Mouse (Mus musculus): ENCODE results near the gene Tmem258. TPM values are rescaled to one million over a fixed set of nuclear protein-coding genes. Genes with fewer than 3 reads are reported as not detected.

Tmem258 gene
- polyA plus RNA-seq, 1 experiment from 2014 or later = 498 TPM

GRCm38 (mm10) chr19:10182142-10182541 lies 21.7 kb upstream of the Tmem258 start:
- Histone ChIP-seq H3K36me3 (ENCODE audit: control insufficient read depth, insufficient read depth, low read length) (peaks cover 9% of the 10 kb centered on the region), H3K27ac (ENCODE audit: low read length) (0 out of 2 replicates have a peak overlapping the region, but pooled peaks have one; percentile 49)
- WGBS = 21% methylated on average over 7 of the region's 7 CpGs

GRCm38 (mm10) chr19:10182670-10183298 lies 21.0 kb upstream of the Tmem258 start, which contains the start of gene Fads1:
Gene Fads1, plus strand, starts transcription at chr19:10182888.
- Histone ChIP-seq H3K9me3 (ENCODE audit: control insufficient read depth, low read length) (no peaks in the 10 kb centered on the region), H3K27ac (ENCODE audit: low read length) (peak within 1 kb of the TSS; percentile 93), H3K4me3 (ENCODE audit: low read length) (peak within 1 kb of the TSS; percentile 88), H3K36me3 (ENCODE audit: control insufficient read depth, insufficient read depth, low read length) (peaks cover 11% of the 10 kb centered on the region), H3K9ac (ENCODE audit: low read length) (peak within 1 kb of the TSS; percentile 89), H3K4me2 (ENCODE audit: low read depth, low read length) (peak within 1 kb of the TSS; percentile 75), H3K27me3 (ENCODE audit: control insufficient read depth, insufficient read depth, low read depth, low read length) (no peaks in the 10 kb centered on the region), H3K4me1 (replicated peaks; ENCODE audit: control insufficient read depth, insufficient read depth, low read length) (peaks cover 11% of the 10 kb centered on the region)
- WGBS = 0% methylated on average over 67 of the region's 70 CpGs
- peak; percentile 98 for ATAC-seq (ENCODE audit: low read depth)

More at GRCm38 (mm10) chr19:10182142-10182541, 21.7 kb upstream of the Tmem258 start:
- ATAC-seq (ENCODE audit: low read depth) = no peak
- Histone ChIP-seq H3K4me2 (ENCODE audit: low read depth, low read length) (peak overlapping the region; percentile 75), H3K9me3 (ENCODE audit: control insufficient read depth, low read length) (no peaks in the 10 kb centered on the region), H3K4me1 (replicated peaks; ENCODE audit: control insufficient read depth, insufficient read depth, low read length) (peaks cover 11% of the 10 kb centered on the region), H3K4me3 (ENCODE audit: low read length) (peak overlapping the region; percentile 88), H3K9ac (ENCODE audit: low read length) (peak overlapping the region; percentile 44), H3K27me3 (ENCODE audit: control insufficient read depth, insufficient read depth, low read depth, low read length) (no peaks in the 10 kb centered on the region)

GRCm38 (mm10) chr19:10183299-10183983 lies 20.4 kb upstream of the Tmem258 start:
- Histone ChIP-seq H3K27ac (ENCODE audit: low read length) (peak overlapping the region; percentile 93), H3K27me3 (ENCODE audit: control insufficient read depth, insufficient read depth, low read depth, low read length) (no peaks in the 10 kb centered on the region), H3K4me1 (replicated peaks; ENCODE audit: control insufficient read depth, insufficient read depth, low read length) (peaks cover 11% of the 10 kb centered on the region), H3K9ac (ENCODE audit: low read length) (peak overlapping the region; percentile 89), H3K4me2 (ENCODE audit: low read depth, low read length) (peak overlapping the region; percentile 75), H3K9me3 (ENCODE audit: control insufficient read depth, low read length) (no peaks in the 10 kb centered on the region), H3K4me3 (ENCODE audit: low read length) (peak overlapping the region; percentile 88), H3K36me3 (ENCODE audit: control insufficient read depth, insufficient read depth, low read length) (peaks cover 11% of the 10 kb centered on the region)
- peak; percentile 76 for ATAC-seq (ENCODE audit: low read depth)
- under 1% methylated on average over 35 of the region's 35 CpGs for WGBS

- Histone ChIP-seq H3K9me3 (ENCODE audit: control insufficient read depth, low read length) (no peaks in the 10 kb centered on the region), H3K27me3 (ENCODE audit: control insufficient read depth, insufficient read depth, low read depth, low read length) (no peaks in the 10 kb centered on the region), H3K4me3 (ENCODE audit: low read length) (peak overlapping the region; percentile 88), H3K9ac (ENCODE audit: low read length) (peak overlapping the region; percentile 89), H3K27ac (ENCODE audit: low read length) (peak overlapping the region; percentile 93), H3K36me3 (ENCODE audit: control insufficient read depth, insufficient read depth, low read length) (peaks cover 16% of the 10 kb centered on the region), H3K4me2 (ENCODE audit: low read depth, low read length) (peak overlapping the region; percentile 75), H3K4me1 (replicated peaks; ENCODE audit: control insufficient read depth, insufficient read depth, low read length) (peaks cover 11% of the 10 kb centered on the region)
- peak; percentile 20; the same call in 1 of the 2 replicates for ATAC-seq (ENCODE audit: low read depth)
- 7% methylated on average over 12 of the region's 12 CpGs for WGBS
These were observed 19.7 kb upstream of the Tmem258 start for GRCm38 (mm10) chr19:10184096-10184495.

- no peak overlapping the region for H3K4me2 ChIP-seq (ENCODE audit: low read depth, low read length)
- H3K9me3 ChIP-seq (ENCODE audit: control insufficient read depth, low read length) = no peaks in the 10 kb centered on the region
- peaks cover 22% of the 10 kb centered on the region for H3K36me3 ChIP-seq (ENCODE audit: control insufficient read depth, insufficient read depth, low read length)
- no peak overlapping the region for H3K4me3 ChIP-seq (ENCODE audit: low read length)
- H3K27ac ChIP-seq (ENCODE audit: low read length) = no peak overlapping the region
- WGBS = 90% methylated on average over 3 of the region's 3 CpGs
- H3K9ac ChIP-seq (ENCODE audit: low read length) = no peak overlapping the region
- no peak for ATAC-seq (ENCODE audit: low read depth)
- H3K4me1 ChIP-seq (replicated peaks; ENCODE audit: control insufficient read depth, insufficient read depth, low read length) = peaks cover 11% of the 10 kb centered on the region
- no peaks in the 10 kb centered on the region for H3K27me3 ChIP-seq (ENCODE audit: control insufficient read depth, insufficient read depth, low read depth, low read length)
These were observed 17.9 kb upstream of the Tmem258 start for GRCm38 (mm10) chr19:10185876-10186275.

- H3K4me3 ChIP-seq (ENCODE audit: low read length) = no peak overlapping the region
- H3K4me1 ChIP-seq (replicated peaks; ENCODE audit: control insufficient read depth, insufficient read depth, low read length) = peaks cover 15% of the 10 kb centered on the region
- H3K36me3 ChIP-seq (ENCODE audit: control insufficient read depth, insufficient read depth, low read length) = peaks cover 22% of the 10 kb centered on the region
- ATAC-seq (ENCODE audit: low read depth) = no peak
- no peak overlapping the region for H3K27ac ChIP-seq (ENCODE audit: low read length)
- H3K4me2 ChIP-seq (ENCODE audit: low read depth, low read length) = no peak overlapping the region
- no peaks in the 10 kb centered on the region for H3K27me3 ChIP-seq (ENCODE audit: control insufficient read depth, insufficient read depth, low read depth, low read length)
- H3K9ac ChIP-seq (ENCODE audit: low read length) = no peak overlapping the region
- 92% methylated on average over 8 of the region's 8 CpGs for WGBS
- H3K9me3 ChIP-seq (ENCODE audit: control insufficient read depth, low read length) = no peaks in the 10 kb centered on the region
These were observed 17.2 kb upstream of the Tmem258 start for GRCm38 (mm10) chr19:10186569-10186968.

- no peak overlapping the region for H3K27ac ChIP-seq (ENCODE audit: low read length)
- H3K36me3 ChIP-seq (ENCODE audit: control insufficient read depth, insufficient read depth, low read length) = peaks cover 35% of the 10 kb centered on the region
- no peak for ATAC-seq (ENCODE audit: low read depth)
- H3K4me2 ChIP-seq (ENCODE audit: low read depth, low read length) = no peak overlapping the region
- no peak overlapping the region for H3K4me3 ChIP-seq (ENCODE audit: low read length)
- H3K27me3 ChIP-seq (ENCODE audit: control insufficient read depth, insufficient read depth, low read depth, low read length) = no peaks in the 10 kb centered on the region
- H3K9ac ChIP-seq (ENCODE audit: low read length) = no peak overlapping the region
- H3K4me1 ChIP-seq (replicated peaks; ENCODE audit: control insufficient read depth, insufficient read depth, low read length) = peaks cover 11% of the 10 kb centered on the region
- no peaks in the 10 kb centered on the region for H3K9me3 ChIP-seq (ENCODE audit: control insufficient read depth, low read length)
- 86% methylated on average over 10 of the region's 10 CpGs for WGBS
These were observed 15.5 kb upstream of the Tmem258 start for GRCm38 (mm10) chr19:10188281-10188811.

GRCm38 (mm10) chr19:10189022-10189421 lies 14.8 kb upstream of the Tmem258 start:
- H3K4me3 ChIP-seq (ENCODE audit: low read length) = no peak overlapping the region
- no peak overlapping the region for H3K27ac ChIP-seq (ENCODE audit: low read length)
- H3K9ac ChIP-seq (ENCODE audit: low read length) = no peak overlapping the region
- peaks cover 10% of the 10 kb centered on the region for H3K4me1 ChIP-seq (replicated peaks; ENCODE audit: control insufficient read depth, insufficient read depth, low read length)
- H3K9me3 ChIP-seq (ENCODE audit: control insufficient read depth, low read length) = no peaks in the 10 kb centered on the region
- no peak overlapping the region for H3K4me2 ChIP-seq (ENCODE audit: low read depth, low read length)
- no peaks in the 10 kb centered on the region for H3K27me3 ChIP-seq (ENCODE audit: control insufficient read depth, insufficient read depth, low read depth, low read length)
- 94% methylated on average over 6 of the region's 6 CpGs for WGBS
- no peak for ATAC-seq (ENCODE audit: low read depth)
- peaks cover 40% of the 10 kb centered on the region for H3K36me3 ChIP-seq (ENCODE audit: control insufficient read depth, insufficient read depth, low read length)

- no peaks in the 10 kb centered on the region for H3K9me3 ChIP-seq (ENCODE audit: control insufficient read depth, low read length)
- WGBS = 93% methylated on average over 8 of the region's 8 CpGs
- 0 out of 2 replicates have a peak, but pooled peaks cover 3% of the 10 kb centered on the region for H3K4me1 ChIP-seq (replicated peaks; ENCODE audit: control insufficient read depth, insufficient read depth, low read length)
- no peak overlapping the region for H3K4me3 ChIP-seq (ENCODE audit: low read length)
- no peak overlapping the region for H3K9ac ChIP-seq (ENCODE audit: low read length)
- ATAC-seq (ENCODE audit: low read depth) = no peak
- H3K4me2 ChIP-seq (ENCODE audit: low read depth, low read length) = no peak overlapping the region
- peaks cover 40% of the 10 kb centered on the region for H3K36me3 ChIP-seq (ENCODE audit: control insufficient read depth, insufficient read depth, low read length)
- H3K27me3 ChIP-seq (ENCODE audit: control insufficient read depth, insufficient read depth, low read depth, low read length) = no peaks in the 10 kb centered on the region
- no peak overlapping the region for H3K27ac ChIP-seq (ENCODE audit: low read length)
These were observed 13.9 kb upstream of the Tmem258 start for GRCm38 (mm10) chr19:10189940-10190339.

Measured in lung, embryonic 16.5 days (tissue).